ENCODE assay signal across 18 mouse cellular contexts in the genomic region with DNA sequence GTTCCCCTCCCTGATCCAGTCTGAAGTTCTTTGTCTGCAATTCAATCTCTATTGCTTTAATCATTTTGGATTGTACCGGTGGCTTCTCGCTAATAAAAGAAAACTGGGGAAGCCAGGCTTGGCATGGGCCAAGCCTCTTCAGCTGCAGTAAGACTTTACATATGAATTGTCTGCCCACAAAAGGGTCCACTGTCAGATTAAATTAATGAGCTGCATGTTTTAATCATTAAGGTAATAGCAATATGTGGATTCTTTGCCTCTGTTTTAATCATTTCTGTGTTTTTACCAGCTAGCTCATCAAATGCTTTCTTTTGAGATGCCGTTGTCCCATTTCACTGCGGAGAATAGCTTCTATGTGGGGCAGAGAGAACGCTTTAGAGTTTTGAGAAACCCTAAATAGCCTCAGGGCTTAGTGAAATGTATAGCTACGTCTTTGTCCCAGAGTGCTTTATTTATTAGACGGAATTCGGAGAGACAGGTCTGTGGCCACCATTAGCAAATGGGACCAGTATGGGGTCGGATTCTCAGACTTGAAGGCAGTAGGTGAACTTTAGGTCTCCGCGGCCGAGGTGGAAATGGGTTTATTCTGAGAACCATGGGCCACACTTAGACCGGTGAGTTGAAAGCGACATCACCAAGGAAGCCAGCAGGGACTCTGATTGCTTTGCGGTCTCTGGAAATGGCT. TPM values are rescaled to one million over a fixed set of nuclear protein-coding genes. Genes with fewer than 3 reads are reported as not detected.
DNase-seq lines count a peak whose midpoint lies in the region; ATAC-seq and TF ChIP-seq lines count a peak whose summit lies in the region.
"Had no signal": no experiment of that assay in that cellular context is flagged by ENCODE, and none has a peak within 500 bp of the region (broad histone marks: within the 10 kb centered on the region; RNA-seq: fewer than 3 reads in every experiment).

No protein-coding gene starts in this region.

- H3K27me3 ChIP-seq in midbrain, embryonic 10.5 days (ENCODE audit: low read depth, poor library complexity, severe bottlenecking) = no peaks in the 10 kb centered on the region
- H3K27me3 ChIP-seq in midbrain, postnatal 0 days (ENCODE audit: insufficient read depth, low read length) = no peaks in the 10 kb centered on the region
- H3K27me3 ChIP-seq in forebrain, embryonic 11.5 days (ENCODE audit: control insufficient read depth, insufficient read depth, low read length) = no peaks in the 10 kb centered on the region
- no peaks in the 10 kb centered on the region for H3K27me3 ChIP-seq in midbrain, embryonic 12.5 days
- H3K27me3 ChIP-seq in heart, embryonic 10.5 days (ENCODE audit: insufficient read depth, poor library complexity, severe bottlenecking) = no peaks in the 10 kb centered on the region
- no peaks in the 10 kb centered on the region for H3K27me3 ChIP-seq in kidney, adult 2 months (replicated peaks; ENCODE audit: control insufficient read depth, insufficient read depth, low read length)
- H3K27me3 ChIP-seq: stomach, embryonic 15.5 days had no signal

- whole genome bisulfite sequencing in midbrain, embryonic 10.5 days = 74% methylated on average over 15 of the region's 15 CpGs
- 29% methylated on average over 15 of the region's 15 CpGs for WGBS in midbrain, postnatal 0 days
- 27% methylated on average over 15 of the region's 15 CpGs for WGBS in forebrain, embryonic 11.5 days
- WGBS in midbrain, embryonic 12.5 days = 40% methylated on average over 15 of the region's 15 CpGs
- 80% methylated on average over 15 of the region's 15 CpGs for WGBS in heart, embryonic 10.5 days
- 74% methylated on average over 15 of the region's 15 CpGs for WGBS in kidney, adult 2 months

- peaks cover 30% of the 10 kb centered on the region for H3K4me1 ChIP-seq in midbrain, embryonic 10.5 days
- no peaks in the 10 kb centered on the region for H3K4me1 ChIP-seq in midbrain, postnatal 0 days (ENCODE audit: insufficient read depth, low read length)
- H3K4me1 ChIP-seq in forebrain, embryonic 11.5 days (replicated peaks; ENCODE audit: control insufficient read depth, insufficient read depth, low read length) = peaks cover 3% of the 10 kb centered on the region; the same call in 1 of the 2 replicates
- H3K4me1 ChIP-seq in midbrain, embryonic 12.5 days = peaks cover 21% of the 10 kb centered on the region
- H3K4me1 ChIP-seq in heart, embryonic 10.5 days = no peaks in the 10 kb centered on the region
- H3K4me1 ChIP-seq in kidney, adult 2 months (ENCODE audit: control insufficient read depth, insufficient read depth, low read length) = no peaks in the 10 kb centered on the region
- H3K4me1 ChIP-seq: stomach, embryonic 15.5 days had no signal

- H3K9ac ChIP-seq in midbrain, postnatal 0 days (replicated peaks; ENCODE audit: low read length, poor library complexity, severe bottlenecking) = no peak overlapping the region
- H3K9ac ChIP-seq in forebrain, embryonic 11.5 days (ENCODE audit: low read length) = no peak overlapping the region
- H3K9ac ChIP-seq in midbrain, embryonic 12.5 days (replicated peaks) = no peak overlapping the region
- H3K9ac ChIP-seq: limb, embryonic 15.5 days; stomach, embryonic 15.5 days had no signal

- no peak overlapping the region; the same call in none of the 2 replicates for H3K4me2 ChIP-seq in midbrain, postnatal 0 days (ENCODE audit: low read depth, low read length, poor library complexity, severe bottlenecking)
- H3K4me2 ChIP-seq in forebrain, embryonic 11.5 days (ENCODE audit: low read depth, low read length, severe bottlenecking) = peak overlapping the region; percentile 26; the same call in 1 of the 2 replicates
- H3K4me2 ChIP-seq in midbrain, embryonic 12.5 days (replicated peaks) = peak overlapping the region; percentile 25
- H3K4me2 ChIP-seq: limb, embryonic 15.5 days; stomach, embryonic 15.5 days had no signal

- no peaks in the 10 kb centered on the region for H3K36me3 ChIP-seq in midbrain, embryonic 10.5 days
- H3K36me3 ChIP-seq in midbrain, postnatal 0 days (ENCODE audit: insufficient read depth, low read length) = no peaks in the 10 kb centered on the region
- no peaks in the 10 kb centered on the region for H3K36me3 ChIP-seq in forebrain, embryonic 11.5 days (ENCODE audit: control insufficient read depth, insufficient read depth, low read length)
- H3K36me3 ChIP-seq in midbrain, embryonic 12.5 days = no peaks in the 10 kb centered on the region
- no peaks in the 10 kb centered on the region for H3K36me3 ChIP-seq in heart, embryonic 10.5 days
- H3K36me3 ChIP-seq in kidney, adult 2 months (ENCODE audit: control insufficient read depth, insufficient read depth, low read length) = no peaks in the 10 kb centered on the region
- H3K36me3 ChIP-seq: G1E; limb, embryonic 15.5 days; stomach, embryonic 15.5 days had no signal

- H3K9me3 ChIP-seq in midbrain, embryonic 10.5 days (replicated peaks) = no peaks in the 10 kb centered on the region
- no peaks in the 10 kb centered on the region for H3K9me3 ChIP-seq in midbrain, postnatal 0 days (ENCODE audit: low read length)
- H3K9me3 ChIP-seq in forebrain, embryonic 11.5 days (ENCODE audit: control insufficient read depth, low read length) = no peaks in the 10 kb centered on the region
- H3K9me3 ChIP-seq in midbrain, embryonic 12.5 days = no peaks in the 10 kb centered on the region
- no peaks in the 10 kb centered on the region for H3K9me3 ChIP-seq in heart, embryonic 10.5 days
- H3K9me3 ChIP-seq: limb, embryonic 15.5 days; stomach, embryonic 15.5 days had no signal

- no peak for DNase-seq in midbrain, embryonic 10.5 days (ENCODE audit: low spot score)
- no peak for DNase-seq in midbrain, postnatal 0 days (ENCODE audit: low spot score)
- peak; percentile 64 for DNase-seq in forebrain, embryonic 11.5 days (ENCODE audit: low spot score)
- DNase-seq in retina, embryonic 14.5 days (ENCODE audit: low spot score) = peak; percentile 33
- no peak for DNase-seq in heart, embryonic 10.5 days (ENCODE audit: low spot score)
- DNase-seq in kidney, adult 2 months = no peak
- DNase-seq: adrenal gland, adult 8-10 months; cerebellum, adult 9-11 months; gastrocnemius, postnatal 10 days; heart, postnatal 14 days; kidney, postnatal 10 days; lung, adult 2 months; lung, postnatal 4 days had no signal

- TF ChIP-seq CTCF in midbrain, postnatal 0 days (IDR thresholded peaks at IDR 0.05) = no peak
- no peak for TF ChIP-seq CTCF in kidney, adult 2 months (conservative IDR thresholded peaks at IDR 0.05; ENCODE audit: insufficient read depth, insufficient read length, low read depth, low read length)

- peak overlapping the region; percentile 69 for H3K27ac ChIP-seq in midbrain, embryonic 10.5 days (replicated peaks)
- H3K27ac ChIP-seq in midbrain, postnatal 0 days (ENCODE audit: low read depth, low read length) = no peak overlapping the region
- H3K27ac ChIP-seq in forebrain, embryonic 11.5 days (ENCODE audit: low read depth, low read length) = peak overlapping the region; percentile 20; the same call in 1 of the 2 replicates
- peak overlapping the region; percentile 70 for H3K27ac ChIP-seq in midbrain, embryonic 12.5 days (replicated peaks)
- no peak overlapping the region for H3K27ac ChIP-seq in heart, embryonic 10.5 days
- no peak overlapping the region for H3K27ac ChIP-seq in kidney, adult 2 months (ENCODE audit: insufficient read depth, low read depth, low read length)
- H3K27ac ChIP-seq: limb, embryonic 15.5 days; stomach, embryonic 15.5 days had no signal

- ATAC-seq in midbrain, postnatal 0 days (ENCODE audit: low FRiP score) = no peak
- ATAC-seq in forebrain, embryonic 11.5 days (replicated peaks; ENCODE audit: low FRiP score) = peak; percentile 76
- ATAC-seq in midbrain, embryonic 12.5 days (ENCODE audit: low FRiP score, low read depth) = peak; percentile 78
- ATAC-seq: intestine, postnatal 0 days had no signal

- no peak for TF ChIP-seq POLR2A in kidney, adult 2 months (IDR thresholded peaks at IDR 0.05; ENCODE audit: low read depth, low read length)

- no peak overlapping the region for H3K4me3 ChIP-seq in midbrain, embryonic 10.5 days
- no peak overlapping the region for H3K4me3 ChIP-seq in midbrain, postnatal 0 days (ENCODE audit: low read depth, low read length)
- no peak overlapping the region for H3K4me3 ChIP-seq in forebrain, embryonic 11.5 days (ENCODE audit: low read depth, low read length)
- H3K4me3 ChIP-seq in midbrain, embryonic 12.5 days = no peak overlapping the region
- no peak overlapping the region for H3K4me3 ChIP-seq in heart, embryonic 10.5 days
- H3K4me3 ChIP-seq in kidney, adult 2 months (ENCODE audit: insufficient read depth, low read depth, low read length) = no peak overlapping the region
- H3K4me3 ChIP-seq: limb, embryonic 15.5 days; stomach, embryonic 15.5 days had no signal

RNA-seq across cellular contexts. Expression of a gene that starts 28.1 kb away (rescaled TPM):
- 751 and 868 TPM in 2 replicates for polyA plus RNA-seq in midbrain, embryonic 10.5 days (2016; fragmentation: Nextera tagmentation; extraction: Ambion mirVana)
- total RNA-seq in midbrain, postnatal 0 days (2014; rRNA removed) = 352 and 411 TPM in 2 replicates
- polyA plus RNA-seq in midbrain, postnatal 0 days (2015; fragmentation: Nextera tagmentation; extraction: Ambion mirVana) = 496 and 514 TPM in 2 replicates
- 687 and 743 TPM in 2 replicates for polyA plus RNA-seq in forebrain, embryonic 11.5 days (2014; fragmentation: Nextera tagmentation; extraction: Ambion mirVana)
- polyA plus RNA-seq in midbrain, embryonic 12.5 days (2016; fragmentation: Nextera tagmentation; extraction: Ambion mirVana) = 603 and 631 TPM in 2 replicates
- 658 and 756 TPM in 2 replicates for polyA plus RNA-seq in heart, embryonic 10.5 days (2016; fragmentation: Nextera tagmentation; extraction: Ambion mirVana)
- polyA plus RNA-seq in kidney, adult 2 months (2012; rRNA removed) = 1,334 and 1,388 TPM in 2 replicates

RNA-seq across cellular contexts. Expression of a gene that starts 49.1 kb away (rescaled TPM):
- polyA plus RNA-seq in midbrain, embryonic 10.5 days (2016; fragmentation: Nextera tagmentation; extraction: Ambion mirVana) = 327 and 345 TPM in 2 replicates
- 99.9 and 111 TPM in 2 replicates for total RNA-seq in midbrain, postnatal 0 days (2014; rRNA removed)
- 160 and 170 TPM in 2 replicates for polyA plus RNA-seq in midbrain, postnatal 0 days (2015; fragmentation: Nextera tagmentation; extraction: Ambion mirVana)
- 300 and 308 TPM in 2 replicates for polyA plus RNA-seq in forebrain, embryonic 11.5 days (2014; fragmentation: Nextera tagmentation; extraction: Ambion mirVana)
- polyA plus RNA-seq in midbrain, embryonic 12.5 days (2016; fragmentation: Nextera tagmentation; extraction: Ambion mirVana) = 250 and 259 TPM in 2 replicates
- polyA plus RNA-seq in heart, embryonic 10.5 days (2016; fragmentation: Nextera tagmentation; extraction: Ambion mirVana) = 295 and 342 TPM in 2 replicates
- polyA plus RNA-seq in kidney, adult 2 months (2012; rRNA removed) = 34.1 and 39.8 TPM in 2 replicates

Comparison
In these comparisons a context has a peak if more than half of its experiments do, and no peak if none do; other contexts are left out.
1. H3K27ac ChIP-seq: peak in midbrain, embryonic 10.5 days (single experiment), forebrain, embryonic 11.5 days (single experiment) and midbrain, embryonic 12.5 days (single experiment); none in midbrain, postnatal 0 days (single experiment), heart, embryonic 10.5 days (single experiment) and kidney, adult 2 months (single experiment).
2. DNase-seq: peak in forebrain, embryonic 11.5 days (single experiment) and retina, embryonic 14.5 days (single experiment); none in midbrain, embryonic 10.5 days (single experiment), midbrain, postnatal 0 days (single experiment), heart, embryonic 10.5 days (single experiment) and kidney, adult 2 months (single experiment).